Mouse (Mus musculus): ENCODE data around the gene Mpc2.

- no peak for TF ChIP-seq POLR2A (IDR thresholded peaks at IDR 0.05; ENCODE audit: insufficient read depth, low read length)
- TF ChIP-seq EP300 (IDR thresholded peaks at IDR 0.05; ENCODE audit: insufficient read depth, low read depth, low read length): no peak
Observed at GRCm38 (mm10) chr1:165432883-165433282, 27.6 kb upstream of the Mpc2 start.
